Mouse (Mus musculus) stomach, postnatal 0 days (tissue): ENCODE measurements around the gene Ogt.

ENCODE experiments used
- CTCF ChIP-seq: IDR thresholded peaks from 2 replicates; pipeline ENCODE4 v1.5.1; 2016; ENCODE audit warnings: antibody characterized with exemption, low read depth, mild to moderate bottlenecking, moderate library complexity
- EP300 ChIP-seq: optimal IDR thresholded peaks from 2 replicates; pipeline ENCODE3; 2016; ENCODE audit warnings: antibody characterized with exemption

DNA sequence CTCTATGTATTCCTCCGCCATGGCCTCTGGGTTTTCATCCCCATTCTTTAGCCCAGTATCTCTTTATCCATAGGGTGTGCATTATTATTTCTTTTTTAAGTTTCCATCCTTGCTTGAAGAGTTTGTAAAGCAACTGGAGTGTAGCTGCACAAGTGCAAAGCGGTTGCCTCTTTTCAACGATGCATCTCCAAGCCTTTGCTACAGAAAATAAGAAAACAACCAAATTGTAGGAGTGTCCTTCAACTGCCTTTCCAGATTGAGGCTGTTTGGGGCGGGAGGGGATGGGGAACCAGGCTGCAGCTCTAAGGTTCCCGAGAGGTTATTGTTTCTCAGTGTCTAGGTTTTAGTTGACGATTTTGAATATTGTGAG lies 1.3 kb downstream of the Ogt start:
- no peak for TF ChIP-seq CTCF
- no peak for TF ChIP-seq EP300
